Mouse (Mus musculus) limb, embryonic 11.5 days (tissue): ENCODE results near the gene Zfp970. TPM values are rescaled to one million over a fixed set of nuclear protein-coding genes. Genes with fewer than 3 reads are reported as not detected.
"Not testable (repeated sequence)": the region's sequence is repeated elsewhere in the genome, so short reads cannot be mapped to it uniquely, and the experiment has no call there.

Experiments
- ATAC-seq: fragments of 200-750 bp; cut with Nextera tagmentation; 2 replicates; pipeline ENCODE4 v1.8.0; 2017; ENCODE audit warnings: low read depth; ENCODE audit not compliant: insufficient number of reproducible peaks, low FRiP score, low TSS enrichment
- DNase-seq: peaks from one replicate; pipeline ENCODE4 v3.0.0-alpha.2; 2015; ENCODE audit warnings: low spot score
- H3K27ac ChIP-seq: fragments of 300-500 bp; sonication (generic); replicated peaks from 2 replicates; pipeline ENCODE4 v1.5.1; 2014; ENCODE audit warnings: low read depth, mild to moderate bottlenecking, low read length
- H3K27me3 ChIP-seq: fragments of 300-500 bp; sonication (generic); 2 replicates; pipeline ENCODE4 v1.6.1; 2014; ENCODE audit warnings: mild to moderate bottlenecking, low read length, mixed read lengths; ENCODE audit not compliant: control insufficient read depth, insufficient read depth
- H3K36me3 ChIP-seq: fragments of 300-500 bp; sonication (generic); 2 replicates; pipeline ENCODE4 v1.6.1; 2014; ENCODE audit warnings: mild to moderate bottlenecking, low read length, moderate library complexity, mixed read lengths; ENCODE audit not compliant: control insufficient read depth, insufficient read depth
- H3K4me1 ChIP-seq: fragments of 300-500 bp; sonication (generic); 2 replicates; pipeline ENCODE4 v1.6.1; 2014; ENCODE audit warnings: low read length, mixed read lengths; ENCODE audit not compliant: control insufficient read depth, insufficient read depth
- H3K4me2 ChIP-seq: fragments of 300-500 bp; sonication (generic); 2 replicates; pipeline ENCODE4 v1.6.1; 2014; ENCODE audit warnings: low read depth, mild to moderate bottlenecking, moderate library complexity; ENCODE audit not compliant: severe bottlenecking
- H3K4me3 ChIP-seq: fragments of 300-500 bp; sonication (generic); 2 replicates; pipeline ENCODE4 v1.5.1; 2014; ENCODE audit warnings: low read depth, low read length
- H3K9ac ChIP-seq: fragments of 300-500 bp; sonication (generic); 2 replicates; pipeline ENCODE4 v1.6.1; 2014; ENCODE audit warnings: mild to moderate bottlenecking, low read length
- H3K9me3 ChIP-seq: fragments of 300-500 bp; sonication (generic); 2 replicates; pipeline ENCODE4 v1.6.1; 2016; ENCODE audit warnings: low read length; ENCODE audit not compliant: control insufficient read depth
- WGBS: fragments of 180-500 bp; shearing (Covaris S2); extraction: QIAGEN DNeasy Blood & Tissue Kit; methylation state at CpG from one replicate; pipeline ENCODE4 v1.1.7; 2014; 5-methylcytosine and 5-hydroxymethylcytosine counted together
- polyA plus RNA-seq: library from polyadenylated mRNA; unstranded; fragments of >200 nt; fragmentation: Nextera tagmentation; extraction: Ambion mirVana; gene quantifications from 2 replicates; pipeline ENCODE4 v1.2.1, GENCODE M21; 2014

Gene Zfp970
- polyA plus RNA-seq, 1 experiment from 2014 or later, result 11.1 TPM

DNA sequence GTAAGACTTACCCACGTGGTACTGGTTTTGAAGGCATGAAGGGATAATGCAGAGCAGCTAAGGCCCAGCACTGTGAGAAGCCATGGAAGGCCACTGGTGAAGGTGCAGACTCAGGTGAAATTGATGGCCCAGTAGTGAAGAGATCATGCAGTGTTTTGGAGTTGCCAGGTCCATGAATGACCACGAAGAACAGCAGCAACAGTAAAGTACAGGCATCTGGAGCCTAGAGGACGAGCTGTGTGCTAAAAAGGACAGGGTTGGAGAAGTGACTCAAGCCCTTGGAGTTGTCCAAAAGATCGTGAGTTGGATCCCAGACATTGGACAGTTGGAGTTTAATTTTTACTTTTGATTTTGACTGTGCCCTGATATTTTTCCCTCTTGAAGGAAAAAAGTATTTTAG is 46.8 kb downstream of the Zfp970 start:
- H3K4me2 ChIP-seq, ATAC-seq, H3K4me3 ChIP-seq, H3K27me3 ChIP-seq, H3K36me3 ChIP-seq, H3K4me1 ChIP-seq, H3K9me3 ChIP-seq, DNase-seq, H3K27ac ChIP-seq, H3K9ac ChIP-seq: not testable (repeated sequence)
- WGBS, result 69% methylated on average over 4 of the region's 4 CpGs

DNA sequence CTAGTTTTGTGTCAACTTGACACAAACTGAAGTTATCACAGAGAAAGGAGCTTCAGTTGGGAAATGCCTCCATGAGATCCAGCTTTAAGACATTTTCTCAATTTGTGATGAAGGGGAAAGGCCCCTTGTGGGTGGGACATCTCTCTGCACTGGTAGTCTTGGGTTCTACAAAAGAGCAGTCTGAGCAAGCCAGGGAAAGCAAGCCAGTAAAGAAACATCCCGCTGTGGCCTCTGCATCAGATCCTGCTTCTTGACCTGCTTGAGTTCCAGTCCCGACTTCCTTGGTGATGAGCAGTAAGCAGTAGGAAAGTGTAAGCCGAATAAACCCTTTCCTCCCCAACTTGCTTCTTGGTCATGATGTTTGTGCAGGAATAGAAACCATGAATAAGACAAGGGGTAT is 47.4 kb downstream of the Zfp970 start:
- not testable (repeated sequence) for H3K4me2 ChIP-seq, H3K4me1 ChIP-seq, H3K9me3 ChIP-seq, H3K27ac ChIP-seq, ATAC-seq, H3K27me3 ChIP-seq, H3K4me3 ChIP-seq, DNase-seq, H3K36me3 ChIP-seq, H3K9ac ChIP-seq
- WGBS, result 88% methylated on average over 3 of the region's 3 CpGs

- not testable (repeated sequence) for H3K4me1 ChIP-seq, H3K9me3 ChIP-seq, H3K27me3 ChIP-seq, H3K36me3 ChIP-seq, H3K4me3 ChIP-seq, H3K27ac ChIP-seq, H3K9ac ChIP-seq, DNase-seq, H3K4me2 ChIP-seq, ATAC-seq
- WGBS, result 83% methylated on average over 4 of the region's 4 CpGs
Measured at GRCm38 (mm10) chr2:177513991-177514479, 49.5 kb downstream of the Zfp970 start.

DNA sequence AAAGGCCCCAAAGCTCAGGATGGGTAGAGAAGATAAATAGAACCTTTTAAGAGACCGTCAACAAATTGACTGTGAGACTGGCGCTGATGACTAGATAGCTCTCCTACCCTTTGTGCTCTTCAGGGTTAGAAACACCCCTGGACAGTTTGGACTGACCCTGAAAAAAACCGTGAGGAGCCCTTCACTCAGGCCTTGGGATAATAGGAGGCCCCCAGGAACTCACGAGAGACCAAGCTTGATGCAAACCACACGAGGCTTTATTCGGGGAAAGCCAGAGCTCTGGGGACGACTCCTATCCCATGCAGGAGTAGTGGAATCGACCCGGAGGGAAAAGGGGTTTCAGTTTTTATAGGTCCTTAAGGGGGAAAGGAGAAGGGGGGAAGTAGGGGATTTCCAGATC is 53.2 kb downstream of the Zfp970 start:
- not testable (repeated sequence) for H3K9me3 ChIP-seq, H3K4me3 ChIP-seq, H3K27me3 ChIP-seq, H3K36me3 ChIP-seq, H3K4me2 ChIP-seq, H3K9ac ChIP-seq, ATAC-seq, DNase-seq, H3K27ac ChIP-seq, H3K4me1 ChIP-seq
- WGBS, result 86% methylated on average over 9 of the region's 9 CpGs

- 88% methylated on average over 7 of the region's 7 CpGs for WGBS
- not testable (repeated sequence) for ATAC-seq, H3K27me3 ChIP-seq, H3K4me1 ChIP-seq, H3K9me3 ChIP-seq, H3K36me3 ChIP-seq, H3K4me2 ChIP-seq, H3K9ac ChIP-seq, DNase-seq, H3K27ac ChIP-seq, H3K4me3 ChIP-seq
Measured at GRCm38 (mm10) chr2:177518354-177518753, 53.8 kb downstream of the Zfp970 start.

- not testable (repeated sequence) for H3K4me3 ChIP-seq, H3K4me2 ChIP-seq, ATAC-seq, DNase-seq, H3K36me3 ChIP-seq, H3K27ac ChIP-seq, H3K27me3 ChIP-seq, H3K9ac ChIP-seq, H3K4me1 ChIP-seq, H3K9me3 ChIP-seq
- WGBS, result 83% methylated on average over 1 of the region's 1 CpGs
Measured at GRCm38 (mm10) chr2:177518960-177519359, 54.4 kb downstream of the Zfp970 start.

DNA sequence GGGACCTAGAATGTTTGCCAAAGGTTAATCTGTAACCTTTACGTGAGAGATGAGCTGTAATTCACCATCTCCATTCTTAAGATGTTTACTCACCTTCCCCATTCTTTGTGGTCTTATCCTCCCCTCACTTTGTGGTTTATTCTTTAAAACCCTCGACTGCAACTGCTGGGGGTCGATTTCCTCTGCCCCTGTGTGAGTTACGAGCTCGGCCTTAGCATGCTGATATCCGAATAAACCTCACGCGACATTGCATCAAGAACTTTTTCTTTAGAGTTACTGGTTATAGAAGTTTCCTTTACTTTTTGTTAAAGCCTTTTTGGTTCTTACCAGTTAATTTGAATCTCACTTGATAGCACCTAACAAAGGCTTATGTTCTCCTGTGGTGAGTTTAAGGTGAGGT is 55.5 kb downstream of the Zfp970 start:
- Histone ChIP-seq H3K4me1 (no peaks in the 10 kb centered on the region), H3K27ac (no peak overlapping the region), H3K27me3 (no peaks in the 10 kb centered on the region), H3K9ac (no peak overlapping the region), H3K4me3 (no peak overlapping the region), H3K36me3 (no peaks in the 10 kb centered on the region), H3K9me3 (peaks cover 4% of the 10 kb centered on the region; the same call in 1 of the 2 replicates), H3K4me2 (no peak overlapping the region)
- 88% methylated on average over 8 of the region's 8 CpGs for WGBS
- ATAC-seq (no peak), DNase-seq (no peak)

GRCm38 (mm10) chr2:177523061-177523460 is 58.5 kb downstream of the Zfp970 start:
- Histone ChIP-seq H3K4me3 (no peak overlapping the region), H3K4me1 (no peaks in the 10 kb centered on the region), H3K9me3 (peaks cover 4% of the 10 kb centered on the region; the same call in 1 of the 2 replicates), H3K36me3 (no peaks in the 10 kb centered on the region), H3K27ac (no peak overlapping the region), H3K9ac (no peak overlapping the region), H3K4me2 (no peak overlapping the region), H3K27me3 (no peaks in the 10 kb centered on the region)
- ATAC-seq (0 out of 2 replicates have a peak, but pooled peaks have one; percentile 21), DNase-seq (no peak)
- WGBS, result 92% methylated on average over 20 of the region's 20 CpGs

DNA sequence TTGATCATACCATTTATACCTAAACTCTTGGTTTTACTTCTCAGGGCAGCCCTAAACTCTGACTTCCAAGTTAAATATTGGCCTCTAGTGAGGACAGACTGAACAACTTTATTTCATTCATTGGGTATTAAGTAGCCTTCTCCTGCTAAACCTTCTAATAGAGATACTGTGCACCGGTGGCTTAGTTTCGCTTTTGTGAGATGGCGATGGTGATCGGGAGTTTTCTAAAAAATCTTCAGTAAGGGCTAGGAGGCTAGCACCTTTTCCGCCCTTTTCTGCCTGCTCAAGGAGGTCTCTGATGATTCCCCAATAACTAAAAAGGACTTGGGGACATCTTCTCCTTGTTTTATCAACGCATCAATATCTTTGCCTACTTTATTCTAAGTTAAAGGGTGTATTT is 59.1 kb downstream of the Zfp970 start:
- not testable (repeated sequence) for H3K4me1 ChIP-seq, H3K36me3 ChIP-seq, H3K9me3 ChIP-seq, H3K9ac ChIP-seq, H3K4me2 ChIP-seq, H3K27me3 ChIP-seq, H3K27ac ChIP-seq, DNase-seq, ATAC-seq, H3K4me3 ChIP-seq
- WGBS, result 89% methylated on average over 6 of the region's 6 CpGs
